Mouse (Mus musculus): ENCODE measurements at regions not wholly inside any gene's neighbourhood (a gene's known extent, or its start where the extent isn't known, plus 50 kb on each side); places are given as distances from the start of the nearest gene placed in this dataset.
A peak's percentile ranks its signal among the peaks of the same experiment; 100 is the strongest.
"Not testable (repeated sequence)": the region's sequence is repeated elsewhere in the genome, so short reads cannot be mapped to it uniquely, and the experiment has no call there.

DNA sequence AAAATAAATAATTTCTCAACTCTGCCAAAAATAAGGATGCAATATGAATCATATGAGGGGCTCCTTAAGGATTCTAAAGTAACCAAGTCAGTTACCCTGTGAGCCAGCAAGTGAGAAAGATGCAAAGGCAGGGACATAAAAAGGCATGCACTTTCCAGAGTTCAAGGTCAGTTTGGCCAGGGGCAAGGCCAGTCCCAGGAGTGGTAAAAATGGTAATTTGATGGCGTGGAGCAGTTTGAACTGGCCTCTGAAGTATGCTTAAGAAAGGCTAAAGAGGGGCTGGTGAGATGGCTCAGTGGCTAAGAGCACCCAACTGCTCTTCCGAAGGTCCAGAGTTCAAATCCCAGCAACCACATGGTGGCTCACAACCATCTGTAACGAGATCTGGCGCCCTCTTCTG is 68.8 kb downstream of the BC005561 start:
- DNase-seq (ENCODE audit: low spot score) = not testable (repeated sequence)

DNA sequence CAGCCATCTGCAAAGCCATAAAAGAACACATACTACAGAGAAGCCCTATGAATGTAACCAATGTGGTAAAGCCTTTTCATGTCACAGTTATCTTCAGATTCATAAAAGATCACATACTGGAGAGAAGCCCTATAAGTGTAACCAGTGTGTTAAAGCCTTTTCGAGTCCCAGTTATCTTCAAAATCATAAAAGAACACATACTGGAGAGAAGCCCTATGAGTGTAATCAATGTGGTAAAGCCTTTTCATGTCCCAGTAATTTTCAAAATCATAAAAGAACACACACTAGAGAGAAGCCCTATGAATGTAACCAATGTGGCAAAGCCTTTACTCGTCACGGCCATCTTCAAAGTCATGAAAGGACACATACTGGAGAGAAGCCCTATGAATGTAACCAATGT is 74.2 kb downstream of the BC005561 start:
- DNase-seq (ENCODE audit: low spot score) = peak; percentile 29

DNA sequence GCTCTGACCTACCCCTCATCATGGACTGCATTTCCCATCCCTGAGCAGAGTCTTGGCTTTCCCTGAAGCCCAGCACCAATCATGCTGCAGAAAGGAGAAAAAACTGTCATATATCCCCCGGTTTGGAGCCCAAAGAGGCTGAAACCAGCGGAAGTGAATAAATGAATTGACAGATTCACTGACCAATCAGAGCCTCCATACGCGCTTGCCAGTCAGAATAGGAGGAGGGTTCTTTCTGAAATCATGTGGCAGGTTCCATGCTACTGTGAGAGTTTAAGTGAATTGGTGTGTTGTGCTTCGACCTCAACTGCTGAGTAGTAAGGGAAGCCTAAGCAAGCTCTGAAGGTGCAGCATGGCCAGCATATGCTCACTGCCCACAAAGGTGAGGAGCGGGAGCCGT is 101.0 kb downstream of the BC005561 start:
- DNase-seq (ENCODE audit: low spot score) = no peak
